Mouse (Mus musculus): ENCODE measurements around the gene Trpt1. TPM values are rescaled to one million over a fixed set of nuclear protein-coding genes. Genes with fewer than 3 reads are reported as not detected.
A peak's percentile ranks its signal among the peaks of the same experiment; 100 is the strongest.

The Trpt1 gene
- polyA plus RNA-seq, 1 experiment from 2014 or later: 18.0 TPM

DNA sequence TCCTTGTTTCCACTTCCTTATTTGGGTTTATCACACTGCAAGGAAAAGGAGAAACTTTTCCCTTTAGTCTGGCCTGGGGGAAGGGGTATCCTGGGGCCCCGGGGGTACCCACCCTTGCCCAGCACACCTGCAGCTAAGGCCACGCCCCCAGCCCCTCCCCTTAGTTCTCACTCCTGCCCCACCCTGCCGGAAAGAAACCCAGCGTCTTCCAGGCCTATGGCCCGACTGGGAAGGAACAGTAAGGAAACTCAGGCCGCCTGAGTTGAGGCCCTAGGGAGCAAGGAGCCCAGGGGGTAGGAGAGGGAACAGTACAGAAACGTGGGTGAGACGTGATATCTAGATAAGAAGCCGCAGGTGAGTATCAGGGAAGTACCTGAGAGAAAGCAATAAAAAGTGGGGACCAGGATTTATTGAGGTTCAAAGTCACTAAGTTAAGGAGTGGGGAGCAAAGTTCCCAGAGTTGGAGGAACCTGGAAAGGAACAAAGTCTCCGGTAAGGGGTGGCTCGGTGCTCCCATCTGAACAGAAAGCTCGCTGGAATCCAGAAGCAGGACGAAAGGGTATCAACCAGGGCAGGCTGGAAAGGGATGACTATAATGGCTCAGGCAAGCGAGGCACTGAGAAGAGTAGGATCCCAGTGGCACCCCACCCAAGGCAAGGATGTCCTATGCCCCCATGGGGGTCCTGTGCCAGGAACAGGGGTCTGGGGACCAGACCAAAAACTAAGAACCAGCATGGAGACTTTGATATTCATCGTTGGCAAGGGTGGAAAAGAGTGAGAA lies 27.2 kb upstream of the Trpt1 start:
- Histone ChIP-seq H3K27ac (no peak overlapping the region), H3K4me1 (replicated peaks) (peaks cover 28% of the 10 kb centered on the region), H3K36me3 (no peaks in the 10 kb centered on the region), H3K4me2 (peak overlapping the region; percentile 48), H3K9ac (peak overlapping the region; percentile 64; the same call in 1 of the 2 replicates), H3K4me3 (peak overlapping the region; percentile 41), H3K27me3 (peaks cover 39% of the 10 kb centered on the region), H3K9me3 (no peaks in the 10 kb centered on the region)
- WGBS: 16% methylated on average over 15 of the region's 15 CpGs
- no peak for ATAC-seq (ENCODE audit: low FRiP score)

DNA sequence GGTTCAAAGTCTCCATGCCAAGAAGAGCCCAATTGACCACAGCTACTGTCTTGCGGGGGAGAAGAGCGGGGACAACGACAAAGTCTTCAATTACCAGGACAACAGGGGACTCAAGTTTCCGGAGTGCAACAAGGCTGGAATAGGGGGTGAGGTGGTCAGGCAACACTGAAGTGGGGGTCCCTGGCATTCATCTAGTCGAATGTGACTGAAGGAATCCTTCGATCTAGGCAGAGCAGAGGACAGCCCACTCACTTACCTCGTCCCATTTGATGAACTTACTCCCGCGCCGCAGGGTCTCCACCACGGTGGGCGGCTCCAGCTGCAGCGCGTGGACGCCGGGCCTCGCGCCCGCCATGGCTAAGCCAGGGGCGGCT lies 26.7 kb upstream of the Trpt1 start:
- Histone ChIP-seq H3K4me2 (peak overlapping the region; percentile 48), H3K9me3 (no peaks in the 10 kb centered on the region), H3K4me3 (peak overlapping the region; percentile 41), H3K36me3 (no peaks in the 10 kb centered on the region), H3K27ac (no peak overlapping the region), H3K9ac (peak overlapping the region; percentile 64), H3K4me1 (replicated peaks) (peaks cover 33% of the 10 kb centered on the region), H3K27me3 (peaks cover 39% of the 10 kb centered on the region)
- WGBS: 2% methylated on average over 17 of the region's 20 CpGs
- ATAC-seq (ENCODE audit: low FRiP score): peak; percentile 11; the same call in 1 of the 2 replicates

DNA sequence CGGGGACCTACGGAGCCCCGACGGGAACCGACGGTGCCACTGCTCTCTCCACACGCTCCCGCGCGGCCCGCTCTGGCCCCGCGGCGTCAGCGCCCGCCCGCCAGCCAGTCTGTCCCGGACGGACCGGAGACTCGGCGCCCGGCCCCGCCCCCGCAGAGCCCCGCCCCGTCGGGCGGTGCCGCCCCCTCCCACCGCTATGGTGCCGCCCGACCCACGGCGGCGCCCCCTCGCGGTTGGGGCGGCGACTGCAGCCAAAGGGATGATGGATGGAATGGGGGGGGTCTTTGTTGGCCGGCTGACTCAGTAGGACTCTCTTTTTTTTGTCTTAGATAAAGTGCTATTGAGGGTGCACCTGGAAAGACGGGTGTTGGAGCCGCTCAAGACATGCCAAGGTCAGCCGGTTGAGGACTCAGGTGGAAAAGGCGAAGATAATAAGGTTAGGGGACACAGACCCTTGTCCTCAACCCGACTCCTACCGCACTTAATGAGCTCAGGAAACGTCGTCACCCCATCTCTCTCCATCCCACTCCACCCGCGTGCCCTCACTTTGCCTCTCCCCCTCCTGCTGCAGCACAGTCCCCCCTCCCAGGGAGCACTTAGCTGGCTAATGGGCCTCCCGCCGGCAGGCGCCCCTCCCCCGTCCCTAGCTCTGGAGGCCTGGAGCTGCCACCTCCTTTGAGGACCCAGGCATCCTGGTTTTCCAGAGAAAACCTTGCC lies 26.1 kb upstream of the Trpt1 start:
- Histone ChIP-seq H3K4me2 (peak overlapping the region; percentile 48), H3K9me3 (no peaks in the 10 kb centered on the region), H3K9ac (peak overlapping the region; percentile 64), H3K36me3 (no peaks in the 10 kb centered on the region), H3K4me1 (replicated peaks) (peaks cover 33% of the 10 kb centered on the region), H3K27me3 (peaks cover 39% of the 10 kb centered on the region), H3K4me3 (peak overlapping the region; percentile 41), H3K27ac (no peak overlapping the region)
- 0 out of 2 replicates have a peak, but pooled peaks have one; percentile 0 for ATAC-seq (ENCODE audit: low FRiP score)
- 1% methylated on average over 36 of the region's 55 CpGs for WGBS

DNA sequence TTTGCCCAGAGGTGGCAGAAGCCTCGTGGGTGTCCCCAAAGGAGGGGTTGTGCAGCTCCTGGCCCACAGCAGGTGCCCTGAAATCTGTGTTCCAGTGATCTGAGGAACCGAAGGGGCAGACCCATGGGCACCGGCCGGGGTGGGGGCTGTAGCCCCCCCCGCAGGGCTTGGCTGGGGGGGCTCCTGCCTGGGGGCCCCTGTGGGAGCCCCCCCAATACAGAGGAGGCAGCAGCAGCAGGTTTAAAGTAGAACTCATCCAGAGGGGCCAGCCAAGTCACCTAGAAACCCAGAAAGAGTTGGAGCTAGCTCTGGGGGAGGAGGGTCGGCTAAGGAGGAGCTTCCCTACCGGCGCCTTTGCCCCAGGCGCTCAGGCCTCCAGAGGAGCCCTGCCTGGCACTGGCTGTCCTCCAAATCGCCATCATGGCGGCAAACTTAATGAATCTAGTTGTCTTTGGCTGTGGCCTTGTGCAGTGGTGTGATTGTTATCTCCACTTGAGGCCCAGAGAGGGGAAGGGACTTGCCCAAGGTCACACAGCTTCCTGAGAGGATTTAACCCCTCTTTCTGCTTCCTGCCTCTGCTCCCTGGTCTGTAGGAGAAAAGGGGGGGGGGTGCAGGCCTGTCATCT lies 25.4 kb upstream of the Trpt1 start:
- Histone ChIP-seq H3K36me3 (no peaks in the 10 kb centered on the region), H3K9ac (0 out of 2 replicates have a peak overlapping the region, but pooled peaks have one; percentile 36), H3K27ac (peak overlapping the region; percentile 30), H3K9me3 (no peaks in the 10 kb centered on the region), H3K4me2 (peak overlapping the region; percentile 48), H3K4me3 (peak overlapping the region; percentile 41; the same call in 1 of the 2 replicates), H3K27me3 (peaks cover 39% of the 10 kb centered on the region), H3K4me1 (replicated peaks) (peaks cover 33% of the 10 kb centered on the region)
- 21% methylated on average over 11 of the region's 11 CpGs for WGBS
- no peak for ATAC-seq (ENCODE audit: low FRiP score)

DNA sequence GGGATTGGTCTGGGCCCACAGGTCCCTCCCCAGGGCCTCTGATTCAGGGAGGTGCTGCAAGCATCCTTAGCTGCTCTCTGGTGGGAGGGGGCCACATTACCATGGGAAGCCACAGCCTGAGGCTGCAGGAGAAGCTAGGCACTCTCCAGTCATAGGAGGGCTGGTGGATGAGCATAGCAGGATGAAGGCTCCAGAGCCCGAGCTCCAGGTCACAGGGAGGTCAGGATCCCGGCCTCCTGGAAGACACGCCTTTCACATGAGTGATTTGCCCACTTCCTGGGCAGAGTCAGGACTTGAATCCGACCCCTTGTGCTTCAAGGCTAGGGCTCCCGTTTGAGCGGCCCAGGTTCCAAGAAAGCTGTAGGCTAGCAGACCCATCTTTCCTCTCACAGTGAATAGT lies 24.3 kb upstream of the Trpt1 start:
- WGBS: 40% methylated on average over 6 of the region's 6 CpGs
- ATAC-seq (ENCODE audit: low FRiP score): no peak
- no peaks in the 10 kb centered on the region for H3K9me3 ChIP-seq
- H3K36me3 ChIP-seq: peaks cover 1% of the 10 kb centered on the region; the same call in 1 of the 2 replicates
- no peak overlapping the region for H3K27ac ChIP-seq
- no peak overlapping the region for H3K4me3 ChIP-seq
- H3K4me2 ChIP-seq: no peak overlapping the region
- H3K27me3 ChIP-seq: peaks cover 39% of the 10 kb centered on the region
- H3K4me1 ChIP-seq (replicated peaks): peaks cover 44% of the 10 kb centered on the region
- peak overlapping the region; percentile 19; the same call in 1 of the 2 replicates for H3K9ac ChIP-seq

DNA sequence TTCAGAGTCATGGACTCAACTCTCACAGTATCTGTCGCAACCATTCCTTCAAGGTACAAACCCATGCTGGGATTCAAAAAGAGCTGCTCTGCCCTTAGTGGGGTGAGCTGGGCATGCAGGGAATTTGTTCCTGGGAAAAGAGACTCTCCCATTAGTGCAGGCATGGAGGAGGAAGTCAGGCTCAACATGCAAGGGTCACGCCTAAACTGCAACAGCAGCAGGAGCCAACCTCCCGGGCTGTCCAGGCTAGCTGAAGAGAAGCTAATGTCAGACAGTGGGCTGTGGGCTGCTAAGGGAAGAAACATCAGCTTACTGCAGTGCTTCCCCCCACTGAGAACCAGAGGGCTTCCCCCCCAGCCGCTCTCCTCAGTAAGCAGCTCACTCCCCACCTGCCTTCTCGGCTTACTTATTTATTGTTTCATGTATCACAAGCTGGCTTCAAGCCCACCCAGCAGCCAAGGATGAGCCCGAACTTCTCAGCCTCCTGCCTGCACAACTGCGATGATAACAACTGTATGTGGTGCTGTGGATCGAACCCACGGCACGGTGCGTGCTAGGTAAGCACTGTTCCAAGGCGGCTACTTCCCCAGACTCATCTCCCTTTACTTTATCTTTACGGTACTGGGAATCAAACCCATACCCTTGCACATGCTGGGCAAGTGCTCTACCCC lies 23.5 kb upstream of the Trpt1 start:
- H3K4me2 ChIP-seq: no peak overlapping the region
- H3K4me1 ChIP-seq (replicated peaks): peaks cover 51% of the 10 kb centered on the region
- H3K9ac ChIP-seq: no peak overlapping the region
- 82% methylated on average over 13 of the region's 13 CpGs for WGBS
- H3K36me3 ChIP-seq: peaks cover 7% of the 10 kb centered on the region
- H3K4me3 ChIP-seq: no peak overlapping the region
- no peak overlapping the region for H3K27ac ChIP-seq
- H3K27me3 ChIP-seq: peaks cover 39% of the 10 kb centered on the region
- no peaks in the 10 kb centered on the region for H3K9me3 ChIP-seq
- ATAC-seq (ENCODE audit: low FRiP score): no peak

DNA sequence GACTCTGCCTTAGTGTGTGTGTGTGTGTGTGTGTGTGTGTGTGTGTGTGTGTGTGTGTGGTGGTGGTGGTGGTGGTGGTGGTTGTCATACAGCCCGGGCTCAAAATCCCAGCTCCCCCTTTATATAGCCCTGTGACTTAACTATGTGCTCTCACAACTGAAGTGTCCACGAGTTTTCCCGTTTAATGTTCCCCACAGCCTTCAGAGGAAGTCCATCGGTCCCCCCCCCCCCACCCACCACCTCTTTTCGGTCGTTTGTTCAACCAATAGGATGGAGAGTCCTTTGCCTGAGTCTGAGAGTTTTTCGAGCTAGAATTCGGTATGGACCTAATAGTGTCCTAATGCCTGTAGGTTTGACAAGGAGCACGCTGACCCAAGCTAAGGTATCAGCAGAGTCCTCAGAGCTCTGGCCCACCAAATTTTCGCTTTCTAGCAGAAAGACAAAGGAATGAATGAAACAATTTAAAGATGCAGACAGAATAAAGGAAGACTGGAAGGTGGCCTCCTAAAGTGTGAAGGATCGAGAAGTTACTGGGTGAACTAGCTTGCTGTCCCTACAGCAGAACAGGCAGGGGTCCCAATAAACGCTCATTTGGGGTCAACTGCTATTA lies 22.2 kb upstream of the Trpt1 start:
- H3K9ac ChIP-seq: peak overlapping the region; percentile 85
- peaks cover 59% of the 10 kb centered on the region for H3K4me1 ChIP-seq (replicated peaks)
- no peak for ATAC-seq (ENCODE audit: low FRiP score)
- 45% methylated on average over 12 of the region's 12 CpGs for WGBS
- peak overlapping the region; percentile 96 for H3K27ac ChIP-seq
- no peaks in the 10 kb centered on the region for H3K9me3 ChIP-seq
- H3K27me3 ChIP-seq: peaks cover 29% of the 10 kb centered on the region
- H3K4me2 ChIP-seq: peak overlapping the region; percentile 95
- peaks cover 20% of the 10 kb centered on the region for H3K36me3 ChIP-seq
- H3K4me3 ChIP-seq: peak overlapping the region; percentile 68

DNA sequence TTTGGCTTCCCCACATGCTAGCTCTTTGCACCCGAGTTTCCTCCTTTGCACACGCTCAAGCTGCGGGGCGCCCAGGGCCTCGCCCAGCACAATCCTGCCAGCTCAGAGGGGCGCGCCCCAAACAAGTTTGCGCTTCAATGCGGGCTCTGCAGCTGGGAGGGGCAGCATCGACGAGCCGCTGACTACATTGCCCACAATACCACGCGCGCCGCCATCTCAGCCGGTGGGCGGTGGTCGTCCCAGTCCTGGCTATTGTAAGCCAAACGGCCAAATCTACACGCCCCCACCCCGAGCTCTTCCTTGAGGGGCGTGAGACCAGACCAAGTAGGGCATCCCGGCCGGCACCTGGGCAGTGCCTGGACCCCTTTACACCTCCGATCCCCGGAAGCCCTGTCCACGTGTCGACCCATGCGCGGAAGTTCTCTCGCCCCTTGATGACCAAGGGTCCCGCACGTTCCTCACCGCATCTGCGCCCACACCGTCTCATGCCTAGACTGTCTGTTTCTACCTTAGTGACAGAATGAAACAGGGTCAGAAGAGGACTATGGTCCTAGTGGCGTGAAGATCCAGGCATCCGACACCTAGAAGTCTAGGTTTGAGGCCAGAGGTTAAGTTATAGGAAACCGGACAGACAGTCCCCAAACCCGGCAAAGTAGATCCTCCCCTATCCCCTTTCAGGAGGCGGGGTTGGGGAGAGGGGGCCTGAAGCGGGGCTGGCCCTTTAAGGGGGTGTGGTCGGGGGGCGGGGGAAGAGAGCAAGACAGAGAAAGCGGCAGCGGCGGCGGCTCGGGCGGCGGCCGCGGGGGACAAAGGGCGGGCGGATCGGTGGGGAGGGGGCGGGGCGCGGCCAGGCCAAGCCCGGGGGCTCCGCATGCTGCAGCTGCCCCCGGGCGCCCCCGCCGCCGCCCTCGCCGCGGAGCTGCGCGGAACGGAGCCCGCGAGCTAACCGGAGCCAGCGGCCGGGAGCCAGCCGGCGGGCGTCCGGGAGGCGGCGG lies 21.4 kb upstream of the Trpt1 start, which contains the start of gene Ppp1r14b:
TSS of gene Ppp1r14b (plus strand) at position 758 of the 995 bp plus-strand sequence.
- Histone ChIP-seq H3K4me1 (replicated peaks) (peaks cover 61% of the 10 kb centered on the region), H3K4me3 (peak within 1 kb of the TSS; percentile 68), H3K9me3 (no peaks in the 10 kb centered on the region), H3K27me3 (peaks cover 21% of the 10 kb centered on the region), H3K9ac (peak within 1 kb of the TSS; percentile 85), H3K36me3 (peaks cover 20% of the 10 kb centered on the region), H3K27ac (peak within 1 kb of the TSS; percentile 96), H3K4me2 (peak within 1 kb of the TSS; percentile 95)
- WGBS: 2% methylated on average over 56 of the region's 84 CpGs
- ATAC-seq (ENCODE audit: low FRiP score): peak; percentile 60

DNA sequence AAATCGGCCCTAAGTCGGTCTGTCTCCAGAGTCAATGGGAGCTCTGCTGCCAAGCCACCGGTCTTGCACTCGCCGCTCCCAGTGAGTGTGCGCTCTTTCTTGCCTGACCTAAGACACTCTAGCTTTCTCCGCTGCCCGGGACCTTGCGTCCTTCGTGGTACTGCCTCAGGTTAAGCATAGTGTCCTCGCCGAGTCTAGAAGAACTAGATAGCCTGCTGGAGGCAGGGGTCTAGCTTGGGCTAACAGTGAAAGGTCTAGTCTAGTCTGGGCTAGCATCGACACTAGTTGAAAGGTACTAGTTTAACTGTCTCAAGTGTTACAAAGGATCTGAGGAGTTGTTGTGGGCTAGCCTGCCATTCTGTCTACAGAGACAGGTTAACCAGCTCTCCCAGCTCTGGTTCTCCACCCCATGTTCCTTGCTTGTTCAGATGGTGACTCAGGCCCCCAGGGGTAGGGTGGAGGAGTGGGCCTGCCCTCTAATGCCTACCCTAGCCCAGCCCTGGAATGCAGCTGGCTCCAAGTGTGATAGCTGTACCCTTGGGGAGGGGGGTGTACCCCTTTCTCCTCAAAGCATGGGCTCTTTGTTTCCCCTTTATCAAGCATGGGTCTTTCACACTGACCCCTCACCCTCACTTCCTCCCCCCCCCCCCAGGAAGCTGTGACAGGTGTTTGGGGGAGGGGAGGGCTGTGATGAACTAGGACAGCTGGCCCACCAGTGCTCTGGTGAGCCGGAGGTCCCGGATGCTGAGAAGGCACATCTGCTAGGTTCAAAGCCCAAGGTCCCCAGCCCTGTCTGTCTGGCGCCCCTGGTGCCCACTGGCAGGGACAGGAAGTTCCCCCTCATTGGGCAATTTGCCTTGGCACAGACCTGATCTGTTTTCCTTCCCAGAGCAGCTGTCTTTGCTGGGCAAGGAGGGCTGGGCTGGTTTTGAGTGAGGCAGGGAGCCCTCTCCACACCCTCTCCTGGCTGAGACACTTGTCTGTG lies 20.1 kb upstream of the Trpt1 start, which contains the start of gene Plcb3:
TSS of gene Plcb3 (minus strand) at position 934 of the 985 bp plus-strand sequence.
- H3K4me2 ChIP-seq: peak within 1 kb of the TSS; percentile 95
- 0% methylated on average over 16 of the region's 16 CpGs for WGBS
- H3K27me3 ChIP-seq: 0 out of 2 replicates have a peak, but pooled peaks cover 7% of the 10 kb centered on the region
- no peaks in the 10 kb centered on the region for H3K9me3 ChIP-seq
- H3K4me3 ChIP-seq: peak within 1 kb of the TSS; percentile 68
- H3K4me1 ChIP-seq (replicated peaks): peaks cover 53% of the 10 kb centered on the region
- no peak for ATAC-seq (ENCODE audit: low FRiP score)
- peak within 1 kb of the TSS; percentile 97 for H3K27ac ChIP-seq
- peak within 1 kb of the TSS; percentile 85 for H3K9ac ChIP-seq
- peaks cover 20% of the 10 kb centered on the region for H3K36me3 ChIP-seq

Data from hindbrain, embryonic 13.5 days (tissue).